Mouse (Mus musculus) hindbrain, embryonic 11.5 days (tissue): ENCODE measurements at regions not wholly inside any gene's neighbourhood (a gene's known extent, or its start where the extent isn't known, plus 50 kb on each side); places are given as distances from the start of the nearest gene placed in this dataset.

Experiments used
- ATAC-seq: fragments of 200-750 bp; cut with Nextera tagmentation; 2 replicates; pipeline ENCODE4 v1.8.0; 2017; ENCODE audit warnings: mild to moderate bottlenecking, moderate TSS enrichment, moderate library complexity; ENCODE audit not compliant: low FRiP score
- DNase-seq: peaks from one replicate; pipeline ENCODE4 v3.0.0-alpha.2; 2015; ENCODE audit warnings: low spot score
- H3K27ac ChIP-seq: fragments of 300-500 bp; sonication (generic); 2 replicates; pipeline ENCODE4 v1.5.1; 2014; ENCODE audit warnings: mild to moderate bottlenecking, low read depth, low read length
- H3K27me3 ChIP-seq: fragments of 300-500 bp; sonication (generic); 2 replicates; pipeline ENCODE4 v1.6.1; 2014; ENCODE audit warnings: mild to moderate bottlenecking, low read length, moderate library complexity, mixed read lengths; ENCODE audit not compliant: control insufficient read depth, insufficient read depth
- H3K36me3 ChIP-seq: fragments of 300-500 bp; sonication (generic); 2 replicates; pipeline ENCODE4 v1.6.1; 2014; ENCODE audit warnings: mild to moderate bottlenecking, low read length, moderate library complexity, mixed read lengths; ENCODE audit not compliant: control insufficient read depth, insufficient read depth
- H3K4me1 ChIP-seq: fragments of 300-500 bp; sonication (generic); replicated peaks from 2 replicates; pipeline ENCODE4 v1.6.1; 2014; ENCODE audit warnings: low read length, mixed read lengths; ENCODE audit not compliant: control insufficient read depth, insufficient read depth
- H3K4me2 ChIP-seq: fragments of 300-500 bp; sonication (generic); replicated peaks from 2 replicates; pipeline ENCODE4 v1.6.1; 2014; ENCODE audit warnings: mild to moderate bottlenecking, low read depth, low read length
- H3K4me3 ChIP-seq: fragments of 300-500 bp; sonication (generic); 2 replicates; pipeline ENCODE4 v1.5.1; 2014; ENCODE audit warnings: low read depth, low read length
- H3K9ac ChIP-seq: fragments of 300-500 bp; sonication (generic); 2 replicates; pipeline ENCODE4 v1.6.1; 2014; ENCODE audit warnings: low read depth, low read length
- H3K9me3 ChIP-seq: fragments of 300-500 bp; sonication (generic); 2 replicates; pipeline ENCODE4 v1.6.1; 2016; ENCODE audit warnings: low read length; ENCODE audit not compliant: control insufficient read depth
- WGBS: fragments of 180-500 bp; shearing (Covaris S2); extraction: QIAGEN DNeasy Blood & Tissue Kit; methylation state at CpG from one replicate; pipeline ENCODE4 v1.1.7; 2014; 5-methylcytosine and 5-hydroxymethylcytosine counted together

DNA sequence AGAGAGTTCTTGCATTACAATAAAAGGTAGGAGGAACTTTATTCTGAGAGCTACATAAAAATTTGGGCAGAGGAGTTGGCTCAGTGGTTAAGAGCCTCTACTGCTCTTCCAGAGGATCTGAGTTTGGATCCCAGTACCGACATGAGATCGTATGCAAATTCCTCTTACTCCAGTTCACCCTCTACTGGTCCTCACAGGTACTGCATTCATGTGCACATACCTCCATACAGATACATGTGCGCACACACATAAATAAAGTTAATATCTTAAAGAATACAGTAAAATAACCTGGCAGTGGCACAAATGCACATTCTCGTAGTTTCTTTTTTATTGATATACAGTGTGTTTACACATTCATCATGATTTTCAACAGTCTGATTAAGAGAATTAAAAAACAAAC lies 232.4 kb downstream of the Vps13c start:
- no peaks in the 10 kb centered on the region for H3K9me3 ChIP-seq
- no peak for DNase-seq
- 87% methylated on average over 4 of the region's 4 CpGs for WGBS

DNA sequence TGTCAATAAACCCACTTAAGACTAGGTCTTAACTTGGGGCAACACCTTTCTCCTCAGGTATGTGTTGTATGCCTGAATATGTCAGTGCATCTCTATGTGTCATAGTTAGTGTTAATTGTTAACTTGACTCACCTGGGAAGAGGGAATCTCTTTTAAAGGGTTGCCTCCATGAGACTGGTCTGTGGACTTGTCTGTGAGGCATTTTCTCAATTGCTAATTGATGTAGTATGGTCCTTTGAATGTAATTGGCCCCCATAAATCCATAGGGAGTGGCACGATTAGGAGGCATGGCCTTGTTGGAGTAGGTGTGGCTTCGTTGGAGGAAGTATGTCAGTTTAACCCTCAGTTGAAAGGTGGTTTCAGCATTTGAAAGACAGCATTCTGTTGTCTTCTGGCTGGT lies 237.1 kb downstream of the Vps13c start:
- no peak for ATAC-seq
- no peak for DNase-seq
- H3K4me3 ChIP-seq = no peak overlapping the region
- H3K27ac ChIP-seq = no peak overlapping the region
- H3K9me3 ChIP-seq = no peaks in the 10 kb centered on the region
- no peaks in the 10 kb centered on the region for H3K4me1 ChIP-seq
- H3K9ac ChIP-seq = no peak overlapping the region
- no peaks in the 10 kb centered on the region for H3K36me3 ChIP-seq
- WGBS = 76% methylated on average over 2 of the region's 2 CpGs
- no peak overlapping the region for H3K4me2 ChIP-seq
- H3K27me3 ChIP-seq = no peaks in the 10 kb centered on the region

More for the DNA sequence above, 232.4 kb downstream of the Vps13c start:
- Histone ChIP-seq H3K9ac (no peak overlapping the region), H3K27me3 (no peaks in the 10 kb centered on the region), H3K27ac (no peak overlapping the region), H3K36me3 (no peaks in the 10 kb centered on the region), H3K4me3 (no peak overlapping the region), H3K4me1 (no peaks in the 10 kb centered on the region), H3K4me2 (no peak overlapping the region)
- no peak for ATAC-seq

DNA sequence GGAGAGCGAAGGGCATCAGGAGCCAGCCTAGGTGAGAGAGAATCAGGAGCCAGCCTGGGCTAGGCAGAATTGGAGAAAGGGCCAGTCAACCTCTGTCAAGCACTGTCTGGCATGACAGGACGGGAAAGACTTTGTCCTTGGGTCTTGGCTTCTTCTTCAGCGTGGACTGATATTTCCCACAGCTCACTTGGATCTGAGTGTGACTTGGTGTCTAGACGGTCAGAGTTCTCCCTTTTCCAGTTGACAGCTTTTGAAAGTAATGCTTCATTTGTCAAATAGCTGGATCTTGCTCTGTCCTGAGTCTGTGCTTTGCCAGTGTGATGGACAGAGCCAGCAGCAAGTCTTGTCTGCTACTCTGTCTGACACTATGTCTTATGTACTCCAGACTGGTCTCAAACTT lies 243.1 kb downstream of the Vps13c start:
- 88% methylated on average over 4 of the region's 4 CpGs for WGBS
- no peaks in the 10 kb centered on the region for H3K27me3 ChIP-seq
- no peaks in the 10 kb centered on the region for H3K36me3 ChIP-seq
- no peak overlapping the region for H3K9ac ChIP-seq
- H3K4me2 ChIP-seq = no peak overlapping the region
- ATAC-seq (no peak), DNase-seq (no peak)
- H3K9me3 ChIP-seq = no peaks in the 10 kb centered on the region
- no peak overlapping the region for H3K27ac ChIP-seq
- H3K4me3 ChIP-seq = no peak overlapping the region
- H3K4me1 ChIP-seq = no peaks in the 10 kb centered on the region

DNA sequence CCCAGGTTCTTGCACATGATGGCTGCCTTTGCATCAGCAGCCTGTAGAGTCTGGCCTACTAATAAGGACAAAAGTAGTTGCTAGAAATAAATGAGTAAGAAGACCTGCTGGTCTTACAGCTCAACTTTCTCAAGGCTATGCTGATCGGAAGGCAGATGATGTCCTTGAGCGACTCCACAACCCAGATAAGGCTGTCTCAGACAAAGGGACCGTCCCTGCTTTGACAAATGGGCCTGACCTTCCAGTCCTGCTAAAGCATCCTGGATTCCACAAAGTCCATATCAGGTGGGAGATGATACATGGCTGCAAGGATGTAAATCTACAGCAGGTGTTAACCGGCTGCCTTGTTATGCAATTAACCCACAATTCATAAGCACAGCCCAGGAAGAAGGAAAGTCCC lies 244.8 kb downstream of the Vps13c start:
- no peak overlapping the region for H3K4me2 ChIP-seq
- H3K27me3 ChIP-seq = no peaks in the 10 kb centered on the region
- WGBS = 83% methylated on average over 4 of the region's 4 CpGs
- no peaks in the 10 kb centered on the region for H3K36me3 ChIP-seq
- H3K4me1 ChIP-seq = no peaks in the 10 kb centered on the region
- DNase-seq (no peak), ATAC-seq (no peak)
- no peaks in the 10 kb centered on the region for H3K9me3 ChIP-seq
- H3K9ac ChIP-seq = no peak overlapping the region
- no peak overlapping the region for H3K27ac ChIP-seq
- H3K4me3 ChIP-seq = no peak overlapping the region

DNA sequence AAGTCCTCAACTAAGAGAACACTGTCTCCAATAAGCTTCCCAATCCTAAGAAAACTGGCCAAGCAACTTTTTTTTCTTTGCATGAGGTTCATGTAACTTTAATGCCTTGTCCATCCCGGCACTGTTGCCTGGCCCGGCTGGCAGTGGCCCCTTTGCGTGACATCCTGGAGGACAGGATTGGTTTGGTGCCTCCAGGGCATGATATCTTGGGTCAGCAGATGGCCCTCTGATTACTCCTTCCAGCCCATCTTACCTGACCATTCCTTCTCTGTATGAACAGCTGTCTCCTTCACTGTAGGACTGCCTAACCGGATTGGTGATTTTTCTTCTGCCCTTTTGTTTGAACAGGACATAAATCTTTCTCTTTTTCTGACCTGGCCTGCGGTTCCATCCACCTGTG lies 254.4 kb downstream of the Vps13c start:
- Histone ChIP-seq H3K4me1 (no peaks in the 10 kb centered on the region), H3K36me3 (no peaks in the 10 kb centered on the region), H3K4me2 (no peak overlapping the region), H3K9ac (no peak overlapping the region), H3K27me3 (no peaks in the 10 kb centered on the region), H3K9me3 (no peaks in the 10 kb centered on the region), H3K4me3 (no peak overlapping the region), H3K27ac (no peak overlapping the region)
- DNase-seq = no peak
- 92% methylated on average over 5 of the region's 5 CpGs for WGBS
- ATAC-seq = no peak

DNA sequence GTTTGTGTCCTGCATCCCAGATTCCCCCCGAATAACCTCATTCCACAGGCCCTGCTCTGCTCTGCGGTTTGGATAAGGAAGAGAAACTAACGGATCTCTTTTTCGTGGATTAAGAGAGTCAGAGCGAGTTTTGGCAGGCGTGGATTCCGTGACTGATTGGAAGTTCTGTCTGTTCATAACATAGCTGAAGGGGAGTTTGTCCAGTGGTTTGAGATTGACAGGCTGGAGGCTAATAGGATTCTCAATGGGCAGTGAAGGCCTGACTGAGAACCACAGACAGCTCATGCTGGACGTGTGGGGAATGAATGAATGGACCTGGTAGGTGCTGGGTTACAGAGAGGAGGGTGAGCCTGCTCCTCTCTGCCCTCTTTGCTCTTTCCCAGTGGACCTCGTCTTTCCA lies 269.6 kb downstream of the Vps13c start:
- WGBS = 86% methylated on average over 9 of the region's 9 CpGs
- Histone ChIP-seq H3K4me1 (no peaks in the 10 kb centered on the region), H3K9me3 (no peaks in the 10 kb centered on the region), H3K27me3 (no peaks in the 10 kb centered on the region), H3K36me3 (no peaks in the 10 kb centered on the region), H3K4me3 (no peak overlapping the region), H3K9ac (no peak overlapping the region), H3K4me2 (no peak overlapping the region), H3K27ac (no peak overlapping the region)
- ATAC-seq (no peak), DNase-seq (no peak)

DNA sequence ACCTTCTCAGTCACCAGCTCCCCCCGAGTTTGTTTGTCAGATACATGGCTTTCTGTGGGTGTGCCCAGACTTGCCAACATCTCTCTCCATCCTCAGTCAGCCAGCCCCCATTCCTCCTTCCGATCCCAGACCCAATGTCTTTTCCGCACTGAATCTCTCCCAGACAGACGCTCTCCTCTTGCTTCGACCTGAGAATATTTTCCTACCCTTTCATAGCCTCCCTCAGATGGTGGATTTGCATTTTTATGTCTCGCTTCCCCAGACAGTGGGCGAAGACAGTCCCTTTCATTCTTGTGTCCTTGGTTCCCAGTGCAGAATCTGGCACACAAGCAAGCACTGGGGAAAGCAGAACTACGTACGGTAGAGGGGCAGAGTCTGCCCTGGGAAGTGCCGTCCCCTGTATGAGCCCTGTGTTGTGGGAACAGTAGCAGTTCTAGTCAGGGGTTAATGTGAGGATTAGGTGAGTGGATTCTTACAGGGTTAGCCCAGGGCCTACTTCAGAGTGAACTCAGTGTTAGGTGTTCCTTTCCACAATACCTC lies 275.0 kb downstream of the Vps13c start:
- no peak overlapping the region for H3K4me3 ChIP-seq
- no peaks in the 10 kb centered on the region for H3K36me3 ChIP-seq
- no peaks in the 10 kb centered on the region for H3K4me1 ChIP-seq
- no peak overlapping the region for H3K27ac ChIP-seq
- no peaks in the 10 kb centered on the region for H3K27me3 ChIP-seq
- no peak for ATAC-seq
- H3K4me2 ChIP-seq = no peak overlapping the region
- 88% methylated on average over 10 of the region's 10 CpGs for WGBS
- no peaks in the 10 kb centered on the region for H3K9me3 ChIP-seq
- DNase-seq = no peak
- no peak overlapping the region for H3K9ac ChIP-seq

DNA sequence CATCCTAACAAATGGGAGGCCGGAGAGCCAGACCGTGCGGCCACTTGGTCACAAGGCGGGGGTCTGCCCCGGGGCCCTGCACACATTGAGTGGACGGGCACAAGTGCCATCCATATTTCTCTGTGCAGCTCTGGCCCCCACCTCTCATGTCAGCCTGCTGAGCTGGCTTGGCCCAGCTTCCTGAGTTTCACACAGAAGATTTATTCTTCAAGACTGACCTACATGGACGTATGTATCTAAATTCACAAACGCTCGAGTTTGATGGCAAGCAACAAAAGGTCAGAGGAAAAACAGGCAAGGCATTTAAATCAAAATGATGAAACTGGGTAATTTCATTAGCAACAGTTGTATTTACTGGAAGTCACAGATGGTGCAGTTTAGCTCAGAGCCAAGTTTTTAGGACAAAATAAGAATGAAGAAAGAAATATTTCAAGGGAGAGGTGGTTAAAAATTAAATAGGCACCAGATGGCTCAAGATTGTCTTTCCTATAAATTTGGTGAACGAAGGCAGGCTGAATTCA lies 276.1 kb downstream of the Vps13c start:
- Histone ChIP-seq H3K36me3 (no peaks in the 10 kb centered on the region), H3K27me3 (no peaks in the 10 kb centered on the region), H3K4me3 (no peak overlapping the region), H3K4me2 (no peak overlapping the region), H3K9ac (no peak overlapping the region), H3K4me1 (no peaks in the 10 kb centered on the region), H3K27ac (no peak overlapping the region), H3K9me3 (no peaks in the 10 kb centered on the region)
- 85% methylated on average over 10 of the region's 10 CpGs for WGBS
- DNase-seq (no peak), ATAC-seq (no peak)

DNA sequence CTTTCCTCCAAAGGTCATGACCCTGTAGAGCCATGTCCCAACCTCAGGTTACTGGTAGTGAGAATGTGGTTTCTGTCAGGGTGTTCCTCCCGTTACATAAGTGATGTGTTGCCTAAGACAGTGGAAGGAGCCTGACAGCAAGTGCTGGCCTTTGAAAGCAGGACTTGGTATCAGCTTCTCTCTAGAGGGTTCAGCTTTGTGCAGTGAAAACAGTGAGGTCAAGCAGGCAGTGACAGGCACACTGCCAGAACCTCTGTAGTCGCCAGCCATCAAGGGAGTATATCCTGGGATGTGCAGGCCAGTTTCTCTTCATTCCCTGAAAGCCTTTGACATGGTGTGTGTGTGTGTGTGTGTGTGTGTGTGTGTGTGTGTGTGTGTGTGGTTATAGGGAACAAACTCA lies 278.1 kb downstream of the Vps13c start:
- no peaks in the 10 kb centered on the region for H3K27me3 ChIP-seq
- H3K27ac ChIP-seq = no peak overlapping the region
- H3K36me3 ChIP-seq = no peaks in the 10 kb centered on the region
- no peaks in the 10 kb centered on the region for H3K9me3 ChIP-seq
- no peak for DNase-seq
- H3K4me3 ChIP-seq = no peak overlapping the region
- H3K9ac ChIP-seq = no peak overlapping the region
- WGBS = 74% methylated on average over 2 of the region's 2 CpGs
- H3K4me1 ChIP-seq = no peaks in the 10 kb centered on the region
- no peak for ATAC-seq
- no peak overlapping the region for H3K4me2 ChIP-seq
